Mouse (Mus musculus) megakaryocyte, adult 5-6 weeks (primary cell): Measurements from ENCODE around the gene Poldip3. TPM values are rescaled to one million over a fixed set of nuclear protein-coding genes. Genes with fewer than 3 reads are reported as not detected.
A peak's percentile ranks its signal among the peaks of the same experiment; 100 is the strongest.

Experiments used
- ATAC-seq: 2 replicates; pipeline ENCODE4 v1.8.0; 2016; ENCODE audit warnings: mild to moderate bottlenecking, inconsistent platforms; ENCODE audit not compliant: poor library complexity, severe bottlenecking
- total RNA-seq, 2 experiments: library from RNA; stranded (forward) in 1 of 2; stranded (reverse) in 1 of 2; fragments of 153-499, 151-499 nt in 1 of 2; fragments of 221-1000, 200-1000 nt in 1 of 2; gene quantifications; 2 replicates each; pipeline versions ENCODE4 v1.2.3 to v1.2.4; 2015 to 2017

Gene Poldip3
- total RNA-seq (2015) (41.5 and 45.2 TPM in 2 replicates), total RNA-seq (2017) (96.6 and 118 TPM in 2 replicates)

DNA sequence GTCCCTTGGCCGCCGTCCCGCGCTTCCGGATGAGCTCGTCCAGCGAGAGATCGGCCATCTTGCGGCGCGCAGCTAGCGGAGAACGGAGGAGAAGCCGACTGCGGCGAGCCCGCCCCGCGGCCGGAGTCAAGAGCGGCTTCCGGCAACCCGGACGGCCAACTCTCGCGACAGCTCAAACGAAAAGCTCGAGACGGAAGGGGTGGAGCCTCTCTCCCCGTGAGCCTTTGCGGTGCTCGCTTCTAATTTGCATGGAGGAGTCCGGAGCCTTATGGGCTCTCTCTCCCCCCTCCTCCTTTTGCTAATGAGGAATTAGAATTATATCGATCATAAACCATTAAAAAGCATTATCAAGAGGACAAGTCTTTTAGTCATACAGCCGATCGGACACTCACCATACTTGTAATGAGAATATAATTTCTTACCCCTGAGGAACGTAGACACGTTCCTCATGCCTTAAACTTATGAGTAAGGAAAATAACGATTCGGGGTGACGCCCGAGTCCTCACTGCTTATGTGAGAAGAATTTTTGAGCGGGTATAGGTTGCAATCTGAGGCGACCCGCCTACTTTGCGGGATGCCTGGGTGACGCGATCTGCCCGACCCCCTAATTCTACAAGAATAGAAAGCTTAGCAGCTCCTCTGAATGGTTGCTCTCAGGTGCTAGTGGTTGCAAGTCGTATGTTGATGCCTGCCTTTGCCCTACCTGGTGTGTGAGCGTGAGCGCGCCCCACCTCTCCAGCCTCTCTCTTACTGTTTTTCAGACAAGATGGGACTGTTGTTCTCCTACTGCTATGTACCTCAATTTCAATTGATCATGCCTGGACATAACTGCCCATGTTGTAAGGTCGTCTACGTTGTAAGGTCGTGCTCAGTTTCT is at the start of gene Poldip3:
Gene Poldip3 (minus strand): TSS at position 189 of the 877 bp plus-strand sequence.
- peak; percentile 84 for ATAC-seq

GRCm38 (mm10) chr15:83193413-83193812 is 44.2 kb upstream of the Poldip3 start:
- no peak for ATAC-seq

- no peak for ATAC-seq
Observed at GRCm38 (mm10) chr15:83182351-83182750, 33.2 kb upstream of the Poldip3 start.

DNA sequence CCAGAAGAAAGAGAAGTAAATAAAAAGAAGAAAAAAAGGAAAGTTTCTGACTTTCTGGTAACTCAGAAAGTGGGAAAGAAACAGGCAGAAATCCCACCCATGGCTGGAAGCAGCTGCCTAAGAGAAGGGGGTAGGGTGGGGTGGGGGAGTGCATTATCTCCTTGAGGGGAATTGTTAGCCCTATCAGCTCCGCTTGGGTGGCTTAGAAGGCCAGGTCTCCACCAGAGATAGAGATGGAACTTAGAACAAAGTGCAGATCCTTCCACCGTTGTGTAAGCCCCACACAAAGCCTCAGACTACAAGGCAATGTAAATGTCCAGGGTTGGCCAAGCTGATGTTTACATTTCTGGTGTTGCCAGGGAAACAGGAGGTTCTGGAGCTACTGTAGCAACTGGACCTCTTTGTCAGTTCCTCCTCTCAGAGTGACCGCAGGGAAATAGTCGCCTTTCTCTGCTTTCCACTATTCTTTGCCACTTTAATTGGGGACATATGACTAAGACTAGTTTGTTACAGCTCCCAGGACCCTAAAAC is 32.7 kb upstream of the Poldip3 start:
- no peak for ATAC-seq

DNA sequence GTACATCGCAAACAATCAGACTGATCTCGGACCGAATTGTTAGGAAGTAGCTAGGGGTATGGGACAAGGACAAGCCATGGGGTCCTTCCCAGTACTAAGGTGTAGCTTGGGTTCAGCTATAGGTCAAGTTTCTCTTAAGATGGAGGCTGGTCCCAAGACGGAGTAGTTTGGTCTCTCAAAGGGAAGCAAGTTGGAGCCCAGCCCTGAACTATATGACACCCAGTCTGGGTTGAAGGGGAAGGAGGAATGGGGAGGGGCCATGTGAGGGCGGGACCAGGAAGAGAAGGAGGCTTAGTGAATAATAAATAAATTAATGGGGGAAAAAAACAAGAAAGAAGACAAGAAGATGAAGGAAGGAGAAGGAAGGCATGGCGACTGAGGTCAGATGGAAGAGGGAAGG is 30.8 kb upstream of the Poldip3 start:
- ATAC-seq, result no peak

- ATAC-seq, result no peak
Observed at GRCm38 (mm10) chr15:83176653-83177052, 27.5 kb upstream of the Poldip3 start.

DNA sequence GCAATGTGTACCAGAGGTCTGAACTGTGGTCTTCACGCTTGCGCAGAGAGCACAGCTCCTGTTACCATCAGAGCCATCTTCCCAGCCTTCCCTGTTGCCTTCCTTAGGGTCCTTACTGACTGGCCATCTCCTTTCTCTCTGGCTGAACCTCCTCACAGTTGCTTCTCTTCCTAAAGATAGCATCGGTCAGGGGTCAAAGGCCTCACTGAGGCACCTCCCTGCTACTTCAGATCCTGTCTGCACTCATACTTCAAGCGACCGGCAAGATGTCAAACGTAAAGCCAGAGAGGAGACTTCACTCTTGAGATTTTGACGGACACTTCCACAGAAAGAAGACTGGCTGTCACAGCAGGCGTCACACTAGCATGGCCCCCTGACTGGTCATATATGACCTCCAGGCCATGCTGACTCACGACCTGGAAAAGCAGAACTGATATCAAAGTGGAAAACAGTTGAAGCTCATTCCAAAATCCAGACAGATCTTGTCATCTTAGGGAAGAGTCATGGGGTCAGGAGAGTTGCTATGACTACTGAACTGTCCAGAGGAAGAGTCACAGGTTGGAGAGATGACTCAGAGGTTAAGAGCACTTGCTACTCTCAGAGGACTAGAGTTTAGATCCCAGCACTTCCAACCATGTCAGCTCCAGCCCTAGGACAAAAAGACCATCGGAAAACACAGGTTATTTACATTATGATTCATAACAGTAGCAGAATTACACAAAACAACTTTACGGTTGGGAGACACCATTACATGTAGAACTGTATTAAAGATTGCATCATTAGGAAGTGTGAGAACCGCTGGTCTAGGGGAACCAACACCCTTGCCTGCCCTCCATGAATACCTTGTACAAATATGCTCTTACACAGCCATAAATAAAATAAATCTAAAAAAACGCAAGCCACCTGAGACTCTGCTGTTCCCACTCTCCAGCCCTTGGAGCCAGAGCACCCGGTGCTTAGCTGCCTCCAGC is 25.0 kb upstream of the Poldip3 start:
- no peak for ATAC-seq

GRCm38 (mm10) chr15:83172492-83173429 is 23.6 kb upstream of the Poldip3 start, which contains the start of gene Cyb5r3:
Gene Cyb5r3, minus strand, starts transcription at chr15:83172592.
- ATAC-seq, result no peak; the same call in 1 of the 2 replicates

DNA sequence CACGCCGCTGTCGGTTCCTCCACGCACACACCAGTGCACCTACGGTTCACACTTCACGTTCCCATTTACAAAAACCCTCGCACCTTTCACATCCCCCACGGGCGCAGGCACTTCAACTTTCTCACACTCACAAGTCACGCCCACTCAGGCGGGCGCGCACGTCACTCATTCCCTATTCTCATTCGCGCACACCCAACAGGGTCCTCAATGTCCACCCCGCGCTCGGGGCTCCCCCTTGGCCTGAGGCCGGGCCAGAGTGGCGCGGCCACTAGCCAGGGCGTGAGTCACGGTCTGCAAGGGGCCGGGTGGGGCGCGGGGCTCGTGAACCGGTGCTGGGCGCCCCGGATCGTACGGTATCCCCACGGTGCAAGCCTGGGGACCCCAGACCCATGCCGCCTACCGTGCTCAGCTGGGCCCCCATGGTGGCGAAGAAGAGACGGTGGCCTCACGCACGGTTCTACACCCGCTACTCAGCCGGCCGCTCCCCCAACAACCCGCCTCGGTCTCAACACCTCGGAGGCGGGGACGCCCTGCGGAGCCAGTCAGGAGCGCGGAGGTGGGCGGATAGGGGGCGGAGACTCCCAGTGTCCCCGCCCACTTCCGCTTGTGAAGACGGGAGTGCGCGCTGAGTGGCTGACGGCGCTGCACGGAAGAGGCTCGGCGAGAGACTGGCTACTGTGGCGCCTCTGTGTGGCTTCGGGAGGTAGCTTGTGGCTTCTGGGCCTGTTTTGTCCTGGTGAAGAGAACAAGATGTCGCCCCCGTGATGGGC is 22.7 kb upstream of the Poldip3 start:
- ATAC-seq, result peak; percentile 91

- 0 out of 2 replicates have a peak, but pooled peaks have one; percentile 0 for ATAC-seq
Observed at GRCm38 (mm10) chr15:83170956-83171659, 21.9 kb upstream of the Poldip3 start.

- ATAC-seq, result no peak
Observed at GRCm38 (mm10) chr15:83169772-83170722, 20.9 kb upstream of the Poldip3 start.

DNA sequence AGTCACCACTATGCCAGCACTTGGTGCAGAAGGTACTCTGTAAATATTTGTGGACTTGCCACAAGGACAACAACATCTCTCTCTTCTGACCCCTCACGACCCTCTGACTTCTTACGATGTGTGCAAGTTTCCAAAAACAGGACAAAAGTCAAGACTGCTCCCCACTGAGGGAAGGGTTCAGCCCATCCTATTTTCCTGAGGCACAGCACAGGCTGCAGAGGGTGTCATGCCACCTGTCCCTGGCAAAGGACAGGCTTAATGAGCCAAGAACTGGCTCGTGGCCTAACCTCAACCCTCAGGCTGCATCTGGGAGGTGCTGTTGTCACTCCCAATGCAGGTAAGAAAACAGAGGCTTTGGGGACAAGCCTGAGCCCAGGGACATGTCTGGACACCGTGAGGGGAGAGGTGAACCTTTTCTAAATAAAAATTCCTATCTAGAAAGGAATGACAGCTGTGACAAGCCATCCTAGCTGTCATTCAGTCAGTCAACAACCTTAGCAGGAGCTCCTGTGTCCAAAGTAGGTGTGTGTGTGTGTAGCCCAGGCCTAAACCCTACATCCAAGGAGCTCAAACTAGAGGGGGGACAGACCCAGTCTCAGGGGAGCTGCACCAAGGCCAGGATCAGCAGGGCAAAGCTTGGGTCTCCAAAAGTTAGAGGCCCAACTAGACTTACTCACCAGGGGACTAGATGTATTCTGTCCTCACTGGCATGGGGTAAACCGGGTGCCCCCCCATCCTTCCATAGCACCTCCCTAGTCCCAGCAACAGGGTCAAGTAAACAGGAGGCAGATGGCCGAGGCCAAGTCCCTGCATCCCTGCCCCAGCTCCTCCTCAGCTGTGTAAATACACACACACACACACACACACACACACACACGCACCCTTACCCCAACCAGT is 19.9 kb upstream of the Poldip3 start:
- ATAC-seq, result no peak

DNA sequence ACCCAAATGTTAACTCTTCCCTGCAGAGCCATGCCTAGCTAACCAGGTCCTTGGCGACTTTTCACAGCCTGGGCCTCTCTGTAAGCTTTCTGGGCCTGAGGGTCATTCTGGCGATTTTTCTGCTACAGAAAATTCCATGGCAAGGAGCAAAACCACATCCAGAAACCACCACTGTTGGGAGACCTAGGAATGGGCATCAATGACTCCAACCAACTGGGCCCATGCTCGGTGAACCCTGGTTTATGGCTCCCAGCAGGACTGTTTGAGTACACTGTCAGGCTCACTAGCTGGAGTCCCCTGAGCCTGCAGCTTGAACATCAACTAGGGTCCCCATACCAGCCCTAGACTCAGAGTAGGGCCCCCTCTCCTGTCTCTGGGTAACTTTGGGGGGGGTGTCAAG is 19.1 kb upstream of the Poldip3 start:
- ATAC-seq, result no peak

- no peak for ATAC-seq
Observed at GRCm38 (mm10) chr15:83167550-83168065, 18.4 kb upstream of the Poldip3 start.

DNA sequence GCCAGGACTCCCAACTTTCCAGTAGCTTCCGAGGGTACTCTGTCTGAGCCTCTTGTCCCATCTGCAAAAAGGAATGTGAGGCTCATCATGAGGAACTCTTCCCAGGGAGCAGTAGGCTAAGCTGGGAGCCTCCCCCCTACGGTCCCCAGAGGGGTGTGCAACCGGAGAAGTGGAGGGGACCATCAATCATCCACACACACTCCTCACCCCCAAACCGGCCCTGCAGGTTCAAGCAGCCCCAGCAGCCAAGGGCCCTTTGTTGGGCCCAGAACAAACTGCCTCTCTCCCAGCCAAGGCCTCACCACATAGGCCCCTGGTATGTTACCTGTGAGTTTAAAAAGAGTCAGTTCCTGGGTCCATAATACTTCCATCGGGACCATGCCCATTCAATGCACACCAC is 17.9 kb upstream of the Poldip3 start:
- no peak for ATAC-seq

DNA sequence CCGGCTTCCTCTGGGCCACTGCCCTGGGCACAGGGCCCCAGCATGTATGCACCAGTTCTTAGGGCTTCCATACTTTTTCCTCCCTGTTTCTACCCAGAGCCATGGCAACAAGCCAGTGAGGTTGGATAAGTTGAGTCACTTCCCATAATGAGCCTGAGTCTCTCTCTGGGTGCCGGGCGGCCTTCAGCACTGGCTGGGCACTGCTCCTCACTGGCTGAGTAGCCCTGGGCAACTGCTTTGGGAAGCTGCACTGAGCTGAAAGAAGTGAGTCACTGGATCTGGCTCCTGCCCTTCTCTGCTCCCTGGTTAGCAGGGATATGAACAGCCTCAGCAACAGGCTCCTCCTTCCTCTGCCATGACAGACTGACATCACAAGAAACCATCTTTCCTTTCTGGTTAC is 17.5 kb upstream of the Poldip3 start:
- no peak for ATAC-seq
